Mouse (Mus musculus): Measurements from ENCODE around the gene Skida1.
"Not testable (repeated sequence)": the region's sequence is repeated elsewhere in the genome, so short reads cannot be mapped to it uniquely, and the experiment has no call there.

The Skida1 gene

GRCm38 (mm10) chr2:18048453-18049075 lies at the start of gene Skida1:
Gene Skida1, minus strand, starts transcription at chr2:18049051.
- no peak for DNase-seq (ENCODE audit: low spot score)

GRCm38 (mm10) chr2:18095804-18096203 lies 47.0 kb upstream of the Skida1 start:
- DNase-seq (ENCODE audit: low spot score) = no peak

- DNase-seq (ENCODE audit: low spot score) = no peak
These were observed 45.5 kb upstream of the Skida1 start for GRCm38 (mm10) chr2:18094319-18094718.

GRCm38 (mm10) chr2:18093858-18094257 lies 45.0 kb upstream of the Skida1 start:
- no peak for DNase-seq (ENCODE audit: low spot score)

DNA sequence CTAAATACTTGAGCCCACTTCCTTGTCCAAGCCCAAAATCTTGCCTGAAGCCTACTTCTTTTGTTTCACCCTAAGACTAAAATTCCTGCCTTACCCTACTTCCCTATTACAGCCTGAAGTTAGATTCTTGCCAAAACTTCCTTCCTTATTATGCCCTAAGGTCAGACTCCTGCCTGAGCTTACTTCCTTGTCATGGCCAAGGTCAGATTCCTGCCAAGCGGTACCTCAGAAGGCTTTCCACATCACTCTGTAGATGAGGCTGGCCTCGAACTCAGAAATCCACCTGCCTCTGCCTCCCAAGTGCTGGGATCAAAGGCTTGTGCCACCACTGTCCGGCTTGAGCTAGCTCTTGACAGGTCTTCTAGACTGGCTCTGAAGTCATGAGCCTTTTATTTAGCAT lies 38.8 kb upstream of the Skida1 start:
- DNase-seq (ENCODE audit: low spot score) = not testable (repeated sequence)

GRCm38 (mm10) chr2:18080182-18080860 lies 31.5 kb upstream of the Skida1 start:
- DNase-seq (ENCODE audit: low spot score) = no peak

DNA sequence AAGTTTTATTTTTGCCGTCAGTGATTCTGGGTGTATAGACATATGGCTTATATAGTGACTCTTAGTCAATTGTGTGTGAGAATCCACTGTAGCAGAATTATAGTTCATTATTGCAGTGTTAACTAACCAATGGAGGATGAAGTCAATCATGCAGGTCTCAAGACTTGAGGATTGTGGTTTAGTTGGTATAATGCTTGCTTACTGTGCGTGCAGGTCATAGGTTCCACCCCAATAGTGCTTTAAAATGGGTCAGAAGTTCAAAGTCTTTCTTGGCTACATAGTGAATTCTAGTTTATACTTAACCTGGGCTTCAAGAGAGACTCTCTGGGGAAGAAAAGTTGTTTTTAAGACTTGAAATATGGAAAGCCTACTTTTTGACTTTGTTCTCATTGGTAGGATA lies 23.1 kb upstream of the Skida1 start:
- DNase-seq (ENCODE audit: low spot score) = no peak

DNA sequence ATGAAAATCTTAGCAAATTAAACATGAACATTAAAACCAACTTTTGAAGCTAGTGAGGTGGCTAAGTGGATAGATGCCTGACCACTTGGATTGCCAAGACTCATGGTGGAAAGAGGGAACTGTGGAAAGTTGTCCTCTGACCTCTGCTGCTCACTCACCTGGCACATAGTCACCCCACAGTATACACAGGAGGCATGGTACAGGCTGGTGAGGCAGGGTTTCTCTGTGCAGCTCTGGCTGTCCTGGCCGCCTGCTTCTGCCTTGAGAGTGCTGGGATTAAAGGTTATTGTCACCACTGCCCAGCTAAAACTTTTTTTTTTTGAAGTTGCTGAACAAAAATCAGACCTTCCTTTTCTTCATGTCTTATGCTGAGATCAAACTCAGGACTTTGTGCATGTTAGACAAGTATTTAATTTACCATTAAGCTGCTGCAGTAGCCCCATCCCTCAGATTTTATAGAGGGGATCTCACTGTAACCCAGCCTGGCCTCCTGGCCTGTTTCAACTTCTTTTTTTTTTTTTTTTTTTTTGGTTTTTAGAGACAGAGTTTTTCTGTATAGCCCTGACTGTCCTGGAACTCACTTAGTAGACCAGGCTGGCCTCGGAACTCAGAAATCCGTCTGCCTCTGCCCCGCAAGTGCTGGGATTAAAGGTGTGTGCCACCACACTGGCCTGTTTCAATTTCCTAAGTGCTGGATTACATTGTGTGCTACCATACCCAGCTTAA lies 19.4 kb upstream of the Skida1 start:
- DNase-seq (ENCODE audit: low spot score) = no peak

DNA sequence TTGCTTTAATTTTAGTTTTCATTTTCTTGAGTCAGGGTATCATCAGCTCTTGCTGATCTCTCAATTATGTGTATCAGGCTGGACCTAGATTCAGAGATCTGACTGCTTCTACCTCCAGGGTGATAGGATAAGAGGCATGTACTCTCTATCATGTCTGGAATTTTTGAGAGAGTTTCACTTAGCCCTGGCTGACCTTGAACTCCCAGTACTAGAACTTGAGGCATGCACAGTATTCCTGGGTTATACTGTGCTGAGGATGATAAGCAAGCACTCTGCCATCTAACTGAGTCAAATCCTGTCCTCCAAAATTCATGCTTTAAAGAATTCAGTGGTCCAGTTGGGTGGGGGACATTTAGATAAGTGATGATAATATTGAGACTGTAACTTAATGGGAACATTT lies 17.6 kb upstream of the Skida1 start:
- DNase-seq (ENCODE audit: low spot score) = no peak

- DNase-seq (ENCODE audit: low spot score) = no peak
These were observed 16.8 kb upstream of the Skida1 start for GRCm38 (mm10) chr2:18065708-18066030.

GRCm38 (mm10) chr2:18064941-18065707 lies 16.3 kb upstream of the Skida1 start:
- peak; percentile 71 for DNase-seq (ENCODE audit: low spot score)

DNA sequence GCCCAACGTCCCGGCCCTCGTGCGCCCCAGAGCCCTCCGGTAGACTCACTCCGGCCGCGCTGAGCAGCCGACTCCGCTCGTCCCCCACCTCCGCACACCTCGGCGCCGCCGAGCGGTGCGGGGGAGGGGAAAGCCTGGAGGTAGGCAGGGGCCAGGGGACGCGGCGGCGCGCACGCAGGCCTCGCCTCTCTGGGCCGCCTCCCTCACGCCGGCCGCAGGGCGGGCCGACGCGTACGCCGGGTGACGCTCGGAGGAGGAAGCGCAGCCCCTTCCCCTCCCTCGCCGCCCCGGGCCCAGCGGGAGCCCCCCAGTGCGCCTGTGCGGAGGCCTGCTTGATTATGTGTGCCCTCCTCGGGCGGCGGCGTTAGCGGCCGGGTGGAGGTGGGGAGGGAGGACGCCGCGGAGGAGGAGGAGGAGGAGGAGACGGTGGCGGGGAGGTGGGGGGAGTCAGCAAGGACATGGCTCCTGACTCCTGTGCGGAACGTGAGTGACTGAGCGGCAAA lies 15.6 kb upstream of the Skida1 start:
- peak; percentile 85 for DNase-seq (ENCODE audit: low spot score)

DNA sequence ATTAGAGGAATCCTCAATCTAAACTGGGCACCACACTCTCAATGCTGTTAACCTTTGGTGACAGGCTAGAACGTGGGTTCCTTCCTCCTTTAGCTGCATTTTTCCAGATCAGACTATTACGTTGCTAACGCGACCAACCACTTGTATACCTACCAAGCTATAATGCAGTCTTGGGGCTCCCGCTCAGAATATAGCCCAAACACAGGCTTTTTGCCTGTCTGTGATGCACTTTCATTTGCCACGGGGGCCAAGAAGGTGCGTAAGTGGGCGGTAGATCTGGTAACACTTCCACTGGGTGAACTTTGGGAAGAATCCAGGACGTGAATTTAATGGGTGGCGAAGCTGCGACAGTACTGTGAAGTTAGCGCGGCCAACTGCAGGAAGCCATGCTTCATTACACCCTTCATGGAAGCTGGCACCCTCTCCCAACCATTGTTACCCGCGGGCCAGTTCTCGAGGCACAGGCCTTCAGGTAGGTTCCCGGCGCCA lies 15.0 kb upstream of the Skida1 start:
- DNase-seq (ENCODE audit: low spot score) = peak; percentile 59

DNA sequence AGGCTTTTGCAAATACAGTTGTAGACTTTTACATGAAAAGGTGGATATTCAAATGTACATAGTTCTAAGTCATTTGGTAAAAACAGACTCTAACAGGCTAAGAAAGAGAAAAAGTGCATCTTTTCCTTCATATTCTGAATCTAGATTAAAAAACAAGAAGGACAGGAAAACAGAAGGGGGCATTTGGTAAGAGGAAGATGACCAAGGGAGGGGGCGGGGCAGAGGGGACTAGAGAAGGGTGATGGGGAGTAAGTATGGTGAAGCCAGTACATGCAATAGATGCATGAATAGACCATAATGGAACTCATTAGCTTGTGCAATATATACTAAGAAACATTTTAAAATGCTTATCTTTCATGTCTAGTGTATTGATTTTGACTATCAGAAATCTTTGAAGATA lies 11.5 kb upstream of the Skida1 start:
- DNase-seq (ENCODE audit: low spot score) = no peak

GRCm38 (mm10) chr2:18059891-18060290 lies 11.0 kb upstream of the Skida1 start:
- DNase-seq (ENCODE audit: low spot score) = no peak

DNA sequence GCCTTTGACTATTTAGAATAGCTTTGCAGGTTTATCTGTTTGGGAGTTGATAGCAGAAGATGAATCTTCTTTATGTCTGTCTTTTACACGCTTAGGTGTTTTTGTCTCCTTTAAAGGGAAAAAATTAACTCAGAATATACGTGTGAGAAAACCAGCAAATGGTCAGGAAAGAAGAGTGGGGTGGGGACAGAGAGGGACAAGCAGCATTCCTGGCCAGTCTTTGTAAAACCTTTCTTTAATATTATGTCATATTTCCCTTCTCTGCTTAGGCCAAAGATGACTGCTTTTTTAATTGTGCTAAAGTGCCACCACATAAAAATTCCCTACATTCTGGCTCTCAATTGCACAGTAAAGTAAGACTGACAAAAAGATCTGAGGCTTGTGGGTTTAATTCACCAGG lies 10.2 kb upstream of the Skida1 start:
- DNase-seq (ENCODE audit: low spot score) = no peak

DNA sequence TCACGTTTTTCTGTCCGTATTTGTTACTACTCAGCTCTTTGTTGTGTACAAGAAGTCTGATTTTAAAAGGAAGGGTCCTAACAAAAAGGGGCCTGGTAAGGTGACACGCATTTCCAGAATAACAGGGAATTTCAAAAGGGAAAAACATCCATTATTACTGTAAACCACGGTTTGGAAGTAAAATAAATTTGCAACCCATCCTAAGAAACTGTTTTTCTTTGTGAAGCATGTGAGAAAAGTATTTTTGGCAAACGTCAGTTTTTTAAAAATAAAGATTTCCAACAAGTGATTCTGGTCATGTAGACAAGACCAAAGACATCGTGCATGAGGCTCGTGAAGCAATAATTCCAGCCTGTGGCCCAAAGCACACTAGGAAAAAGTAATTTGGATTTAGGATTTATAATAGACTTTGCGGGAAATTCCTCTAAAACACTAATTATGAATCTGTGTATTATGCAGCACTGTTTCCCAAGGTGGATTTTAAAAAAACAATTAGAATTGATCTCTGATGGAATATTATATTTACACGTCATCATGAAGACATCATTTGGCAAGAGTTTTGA lies 9.4 kb upstream of the Skida1 start:
- DNase-seq (ENCODE audit: low spot score) = no peak

DNA sequence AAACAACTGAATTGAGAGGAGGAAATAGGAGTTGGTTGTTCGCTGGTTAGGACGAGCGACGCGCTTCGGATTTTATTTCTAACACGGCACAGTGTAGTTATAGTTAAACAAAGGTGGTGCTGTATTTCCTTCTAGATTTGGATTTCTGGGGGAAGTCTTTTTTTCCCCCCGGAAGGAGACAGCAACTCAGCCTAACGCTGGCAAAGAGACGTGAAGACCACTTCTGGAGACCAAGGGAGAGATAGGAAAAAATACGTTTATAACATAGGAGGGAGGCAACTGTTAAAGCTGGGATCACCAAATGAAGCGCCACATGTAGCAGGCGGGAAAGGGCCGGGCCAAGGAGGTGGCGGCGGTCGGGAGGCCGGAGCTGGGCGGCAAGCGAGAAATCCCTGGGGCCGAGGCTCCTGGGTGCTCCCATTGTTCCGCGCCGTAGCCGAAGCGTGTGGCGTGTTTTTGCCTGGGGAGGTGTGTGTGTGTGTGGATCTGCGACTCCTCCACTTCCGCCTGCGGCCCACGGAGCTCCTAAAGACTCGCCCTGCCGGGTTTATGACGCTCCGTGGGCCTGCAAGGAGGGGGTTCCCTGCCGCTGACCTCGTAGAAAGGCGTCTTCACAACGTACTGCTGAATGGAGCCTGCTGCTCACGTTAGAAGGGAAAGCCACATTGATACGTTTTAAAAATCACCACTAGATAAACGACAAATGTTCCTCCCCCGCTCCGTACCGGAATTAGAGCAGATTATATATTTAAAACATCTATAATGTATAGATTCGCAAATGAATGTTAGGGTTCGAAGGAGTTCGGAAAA lies 8.7 kb upstream of the Skida1 start:
- DNase-seq (ENCODE audit: low spot score) = peak; percentile 49

GRCm38 (mm10) chr2:18056786-18057255 lies 8.0 kb upstream of the Skida1 start:
- DNase-seq (ENCODE audit: low spot score) = peak; percentile 83

DNA sequence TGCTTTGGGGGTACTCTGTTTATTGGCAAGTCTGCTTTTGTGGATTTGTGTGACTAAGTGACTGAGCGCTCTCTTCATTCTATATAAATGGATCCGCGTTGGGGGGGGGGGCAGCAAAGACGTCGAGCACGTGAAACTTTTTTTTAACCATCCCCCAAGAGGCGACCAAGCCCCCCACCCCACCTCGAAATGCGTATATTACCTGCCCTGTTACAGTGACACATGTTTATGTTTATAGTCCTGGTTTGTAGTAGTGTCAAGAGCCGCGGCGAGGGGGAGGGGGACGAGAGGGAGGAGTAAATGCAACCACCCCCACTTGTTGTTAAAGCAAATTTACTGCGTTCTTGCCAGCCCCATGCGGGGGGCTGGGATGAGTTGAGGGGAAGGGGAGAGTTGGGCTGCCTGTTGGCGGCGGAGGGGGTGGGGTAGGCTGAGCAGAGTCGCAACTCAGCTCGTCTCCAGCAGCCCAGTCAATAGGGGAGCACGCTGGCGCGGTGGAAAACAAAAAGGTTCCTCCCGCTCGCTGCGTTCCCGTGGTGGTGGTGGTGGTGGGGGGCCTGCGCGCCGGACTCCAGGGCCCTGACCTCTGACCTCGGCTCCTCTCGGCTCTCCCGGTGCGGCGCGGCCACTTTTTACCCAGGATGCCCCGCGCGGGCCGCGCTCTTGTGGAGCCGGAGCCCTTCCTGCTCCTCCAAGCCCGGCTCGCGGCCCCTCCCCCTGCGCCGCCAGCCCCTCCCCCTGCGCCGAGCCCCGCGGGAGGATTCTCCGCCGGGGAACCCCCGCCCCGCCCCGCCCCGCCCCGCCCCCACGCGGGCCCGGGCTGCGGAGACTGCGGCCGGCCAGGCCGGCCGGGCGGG lies 7.3 kb upstream of the Skida1 start:
- peak; percentile 91 for DNase-seq (ENCODE audit: low spot score)
